Mouse (Mus musculus): Measurements from ENCODE around the gene Dgke.

GRCm38 (mm10) chr11:89067301-89067822 is 712 bp upstream of the Dgke start:
- no peak for TF ChIP-seq MAX (IDR thresholded peaks at IDR 0.05)
- TF ChIP-seq MYOG (IDR thresholded peaks at IDR 0.05; ENCODE audit: control insufficient read depth, extremely low read depth, insufficient read length): no peak
- TF ChIP-seq CTCF (IDR thresholded peaks at IDR 0.05; ENCODE audit: control insufficient read depth, insufficient read depth, insufficient read length): no peak
- TF ChIP-seq MYOD1 (IDR thresholded peaks at IDR 0.05; ENCODE audit: control insufficient read depth, insufficient read length, low read depth): no peak
- no peak for TF ChIP-seq CEBPB (IDR thresholded peaks at IDR 0.05; ENCODE audit: low read depth)
